Comparison of ENCODE assay signal across 8 mouse cellular contexts in the genomic region with DNA sequence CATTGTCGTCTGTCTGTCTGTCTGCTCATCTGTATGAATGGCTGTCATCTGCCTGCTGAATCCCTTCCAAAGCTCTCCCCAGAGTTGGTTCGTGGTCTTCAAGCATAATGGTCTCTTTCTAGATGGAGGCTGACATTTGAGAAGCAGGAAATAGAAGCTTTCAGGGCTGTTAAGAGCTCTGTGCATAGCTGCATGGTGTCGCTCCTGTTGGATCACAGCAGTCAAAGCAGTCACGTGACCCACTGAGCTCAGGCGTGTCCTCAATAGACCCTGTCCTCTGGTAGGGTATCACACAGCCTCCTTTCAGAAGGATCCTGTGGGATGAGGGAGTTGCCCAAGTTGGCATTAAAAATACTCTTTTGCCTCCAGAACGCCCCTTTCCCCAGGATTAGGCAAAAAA.
DNase-seq lines count a peak whose midpoint lies in the region; ATAC-seq lines count a peak whose summit lies in the region.

No protein-coding gene starts in this region.

- H3K36me3 ChIP-seq in kidney, embryonic 14.5 days (ENCODE audit: control insufficient read depth, insufficient read depth, low read length): no peaks in the 10 kb centered on the region
- no peaks in the 10 kb centered on the region for H3K36me3 ChIP-seq in embryonic facial prominence, embryonic 15.5 days

- peak; percentile 58; the same call in 1 of the 2 replicates for ATAC-seq in kidney, embryonic 14.5 days (ENCODE audit: low FRiP score, low TSS enrichment)
- ATAC-seq in embryonic facial prominence, embryonic 15.5 days (ENCODE audit: insufficient number of reproducible peaks, low FRiP score, low TSS enrichment, low read depth): peak; percentile 86

- H3K4me1 ChIP-seq in kidney, embryonic 14.5 days (ENCODE audit: control insufficient read depth, insufficient read depth, low read length): peaks cover 8% of the 10 kb centered on the region; the same call in 1 of the 2 replicates
- H3K4me1 ChIP-seq in embryonic facial prominence, embryonic 15.5 days: peaks cover 20% of the 10 kb centered on the region

- H3K27me3 ChIP-seq in kidney, embryonic 14.5 days (ENCODE audit: control insufficient read depth, insufficient read depth, low read length): no peaks in the 10 kb centered on the region
- H3K27me3 ChIP-seq in embryonic facial prominence, embryonic 15.5 days: no peaks in the 10 kb centered on the region

- DNase-seq in kidney, postnatal 25 days: no peak
- DNase-seq in ZHBTc4 (ENCODE audit: low read depth, low spot score) (peak; percentile 69), liver (no peak)
- peak; percentile 45 for DNase-seq in lung, postnatal 10 days
- DNase-seq in urinary bladder, postnatal 4 days (ENCODE audit: low spot score in 2 of 2): no peak
- no peak for DNase-seq in heart, adult 9 months (ENCODE audit: low spot score in 2 of 2)

- no peaks in the 10 kb centered on the region for H3K9me3 ChIP-seq in kidney, embryonic 14.5 days (ENCODE audit: control insufficient read depth, low read length)
- H3K9me3 ChIP-seq in embryonic facial prominence, embryonic 15.5 days (replicated peaks): no peaks in the 10 kb centered on the region

- no peak overlapping the region for H3K4me2 ChIP-seq in kidney, embryonic 14.5 days (replicated peaks; ENCODE audit: low read depth, low read length)
- peak overlapping the region; percentile 33 for H3K4me2 ChIP-seq in embryonic facial prominence, embryonic 15.5 days (replicated peaks)

- 41% methylated on average over 6 of the region's 6 CpGs for WGBS in kidney, embryonic 14.5 days
- 18% methylated on average over 6 of the region's 6 CpGs for WGBS in embryonic facial prominence, embryonic 15.5 days

- H3K4me3 ChIP-seq in kidney, embryonic 14.5 days (ENCODE audit: low read length): no peak overlapping the region
- H3K4me3 ChIP-seq in embryonic facial prominence, embryonic 15.5 days (replicated peaks): 0 out of 2 replicates have a peak overlapping the region, but pooled peaks have one; percentile 9

- H3K9ac ChIP-seq in kidney, embryonic 14.5 days (ENCODE audit: low read depth, low read length): no peak overlapping the region
- H3K9ac ChIP-seq in embryonic facial prominence, embryonic 15.5 days: no peak overlapping the region

- no peak overlapping the region for H3K27ac ChIP-seq in kidney, embryonic 14.5 days (ENCODE audit: low read depth, low read length)
- H3K27ac ChIP-seq in embryonic facial prominence, embryonic 15.5 days (replicated peaks): no peak overlapping the region

Comparison
In these comparisons a context has a peak if more than half of its experiments do, and no peak if none do; other contexts are left out.
1. DNase-seq: peak in ZHBTc4 (single experiment) and lung, postnatal 10 days (single experiment); none in kidney, postnatal 25 days (0 of 2), urinary bladder, postnatal 4 days (0 of 2), heart, adult 9 months (0 of 2) and liver (single experiment).